Mouse (Mus musculus) spleen, adult 2 months (tissue): ENCODE measurements around the gene Magi1. TPM values are rescaled to one million over a fixed set of nuclear protein-coding genes. Genes with fewer than 3 reads are reported as not detected.

Experiments used
- DNase-seq, 2 experiments: peaks; one replicate each; pipeline versions ENCODE4 v3.0.0 to v3.0.0-alpha.2; 2012 to 2021; ENCODE audit warnings: low spot score in 2 of 2, low read depth in 1 of 2
- H3K27ac ChIP-seq: fragments of 200-500 bp; 2 replicates; pipeline ENCODE4 v1.5.1; 2012; ENCODE audit warnings: low read length, inconsistent platforms; ENCODE audit not compliant: insufficient read depth
- H3K27me3 ChIP-seq: fragments of 200-500 bp; 2 replicates; pipeline ENCODE4 v1.6.1; 2012; ENCODE audit warnings: mild to moderate bottlenecking, moderate library complexity, low read length, inconsistent platforms; ENCODE audit not compliant: control insufficient read depth, insufficient read depth
- H3K36me3 ChIP-seq: fragments of 200-500 bp; 2 replicates; pipeline ENCODE4 v1.6.1; 2012; ENCODE audit warnings: mild to moderate bottlenecking, low read length, inconsistent platforms; ENCODE audit not compliant: control insufficient read depth, insufficient read depth
- H3K4me1 ChIP-seq: fragments of 200-500 bp; 2 replicates; pipeline ENCODE4 v1.6.1; 2011; ENCODE audit warnings: inconsistent platforms; ENCODE audit not compliant: control insufficient read depth, insufficient read depth, insufficient read length
- H3K4me3 ChIP-seq: fragments of 200-500 bp; 2 replicates; pipeline ENCODE4 v1.5.1; 2011; ENCODE audit warnings: mild to moderate bottlenecking, inconsistent platforms; ENCODE audit not compliant: insufficient read depth, insufficient read length; ENCODE audit errors: extremely low read depth
- CTCF ChIP-seq: fragments of 200-500 bp; IDR thresholded peaks from 2 replicates; pipeline ENCODE4 v1.5.1; 2011; ENCODE audit warnings: mild to moderate bottlenecking, inconsistent platforms; ENCODE audit not compliant: insufficient read depth, insufficient read length, insufficient replicate concordance; ENCODE audit errors: extremely low read depth
- POLR2A ChIP-seq: fragments of 200-500 bp; IDR thresholded peaks from 2 replicates; pipeline ENCODE4 v1.6.1; 2011; ENCODE audit warnings: low read depth, low read length, inconsistent platforms
- WGBS: fragments of 180-500 bp; shearing (Covaris S2); methylation state at CpG from one replicate; pipeline ENCODE4 v1.1.7; 2018; 5-methylcytosine and 5-hydroxymethylcytosine counted together
- polyA plus RNA-seq: library from polyadenylated mRNA; depleted of rRNA; stranded (reverse); fragments of >200 nt; gene quantifications from 2 replicates; pipeline ENCODE4 v1.2.3, GENCODE M21; 2012

The Magi1 gene
- polyA plus RNA-seq, 1 experiment: 1.6 TPM

DNA sequence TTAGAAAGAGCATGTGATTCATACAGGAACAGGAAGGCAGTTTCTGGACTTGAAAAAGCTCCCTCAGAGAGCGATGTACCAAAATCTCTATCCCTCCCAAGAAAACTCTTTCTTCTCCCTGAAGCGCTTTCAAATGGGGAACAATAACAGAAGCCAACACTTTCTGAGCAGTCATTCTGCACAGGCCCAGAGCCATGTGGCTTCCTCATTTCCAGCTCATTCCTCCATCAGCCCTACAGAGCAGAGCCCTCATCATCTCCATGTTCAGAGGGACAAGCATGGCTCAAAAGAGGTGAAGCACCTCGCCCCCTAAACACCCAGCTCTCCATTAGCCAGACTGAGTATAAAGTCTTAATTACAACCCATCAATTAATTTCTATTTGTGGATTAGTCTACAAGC lies 9.8 kb downstream of the Magi1 start:
- no peak for DNase-seq
- no peak overlapping the region for H3K4me3 ChIP-seq
- WGBS: 76% methylated on average over 3 of the region's 3 CpGs
- H3K4me1 ChIP-seq: no peaks in the 10 kb centered on the region
- TF ChIP-seq POLR2A: no peak
- no peak for TF ChIP-seq CTCF
- no peak overlapping the region for H3K27ac ChIP-seq
- H3K36me3 ChIP-seq: no peaks in the 10 kb centered on the region
- H3K27me3 ChIP-seq: no peaks in the 10 kb centered on the region

DNA sequence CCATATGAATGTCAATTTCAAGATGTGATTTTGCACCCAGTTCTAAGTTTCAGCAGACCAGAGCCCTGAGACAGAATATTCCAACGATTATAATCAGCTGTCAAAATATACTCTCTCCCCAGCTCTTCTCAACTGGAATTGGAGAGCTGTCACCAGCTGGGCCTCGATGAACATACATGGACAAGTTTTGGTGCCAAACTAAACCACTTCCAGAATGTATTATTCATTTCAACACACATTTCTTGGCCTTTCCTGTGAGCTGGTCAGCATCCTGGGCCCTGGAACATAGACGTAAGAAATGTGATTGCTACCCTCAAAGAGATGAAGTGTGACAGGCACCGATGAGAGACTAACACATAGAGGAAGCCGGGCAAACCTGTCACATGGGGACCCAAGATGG lies 13.7 kb downstream of the Magi1 start:
- TF ChIP-seq CTCF: no peak
- TF ChIP-seq POLR2A: no peak
- H3K27ac ChIP-seq: no peak overlapping the region
- DNase-seq: no peak
- no peaks in the 10 kb centered on the region for H3K27me3 ChIP-seq
- WGBS: 86% methylated on average over 5 of the region's 5 CpGs
- no peak overlapping the region for H3K4me3 ChIP-seq
- H3K36me3 ChIP-seq: no peaks in the 10 kb centered on the region
- no peaks in the 10 kb centered on the region for H3K4me1 ChIP-seq

DNA sequence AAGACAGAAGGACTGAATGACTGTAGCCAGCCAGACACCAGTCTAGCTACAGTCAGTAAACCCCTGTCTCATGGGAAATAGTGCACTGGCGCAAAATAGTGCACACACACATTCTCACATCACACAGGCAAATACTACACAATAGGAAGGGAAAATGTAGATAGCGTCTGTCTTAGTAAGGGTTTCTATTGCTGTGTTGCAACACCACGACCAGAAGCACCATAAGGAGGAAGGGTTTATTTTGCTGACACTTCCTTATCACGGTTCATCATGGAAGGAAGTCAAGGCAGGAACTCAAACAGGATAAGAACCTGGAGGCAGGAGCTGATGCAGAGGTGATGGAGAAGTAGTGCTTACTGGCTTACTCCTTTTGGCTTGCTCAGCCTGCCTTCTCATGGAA lies 14.5 kb downstream of the Magi1 start:
- no peak for TF ChIP-seq POLR2A
- no peak for TF ChIP-seq CTCF
- no peaks in the 10 kb centered on the region for H3K27me3 ChIP-seq
- no peak overlapping the region for H3K27ac ChIP-seq
- H3K4me1 ChIP-seq: no peaks in the 10 kb centered on the region
- H3K36me3 ChIP-seq: no peaks in the 10 kb centered on the region
- no peak for DNase-seq
- 64% methylated on average over 4 of the region's 4 CpGs for WGBS
- H3K4me3 ChIP-seq: no peak overlapping the region

- no peak overlapping the region for H3K27ac ChIP-seq
- 81% methylated on average over 3 of the region's 3 CpGs for WGBS
- no peaks in the 10 kb centered on the region for H3K4me1 ChIP-seq
- H3K27me3 ChIP-seq: no peaks in the 10 kb centered on the region
- TF ChIP-seq POLR2A (no peak), CTCF (no peak)
- no peak overlapping the region for H3K4me3 ChIP-seq
- no peaks in the 10 kb centered on the region for H3K36me3 ChIP-seq
- DNase-seq: no peak
Measured at GRCm38 (mm10) chr6:94265244-94265935, 18.3 kb downstream of the Magi1 start.

DNA sequence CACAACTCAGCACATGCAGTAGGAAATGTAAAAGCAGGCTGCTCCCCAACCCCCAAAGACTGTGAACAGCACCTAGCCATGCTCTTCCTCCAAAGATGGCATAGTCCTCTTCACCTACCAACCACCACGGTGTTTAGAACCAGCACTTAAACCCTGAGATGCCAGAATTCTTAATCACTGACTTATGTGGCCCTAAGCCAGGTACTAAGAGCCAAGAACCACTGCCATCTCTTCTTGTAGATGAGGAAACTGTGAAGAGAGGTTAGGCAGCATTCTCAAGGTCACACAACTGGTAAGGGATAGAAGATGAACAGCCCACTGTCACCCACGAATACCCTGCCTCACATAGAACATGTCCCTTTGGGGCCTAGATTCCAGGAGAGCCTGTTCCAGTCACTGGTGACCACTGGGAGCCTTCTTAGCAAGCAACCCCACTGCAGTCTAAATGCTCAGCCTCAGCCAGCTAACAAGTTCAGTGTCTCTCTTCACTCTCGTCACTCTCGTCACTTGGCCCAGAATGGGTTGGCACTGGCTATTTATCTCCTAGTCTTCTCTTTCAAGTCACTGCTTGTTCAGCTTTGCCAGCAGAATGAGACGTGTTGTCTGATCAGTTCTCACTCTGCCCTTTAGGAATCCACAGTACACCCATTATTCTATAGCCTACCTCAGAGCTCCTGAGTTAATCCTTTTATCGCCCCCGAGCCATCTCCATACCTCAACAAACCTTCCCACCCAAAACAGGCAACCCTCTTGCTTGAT lies 19.4 kb downstream of the Magi1 start:
- Histone ChIP-seq H3K36me3 (no peaks in the 10 kb centered on the region), H3K27me3 (no peaks in the 10 kb centered on the region), H3K27ac (no peak overlapping the region), H3K4me3 (no peak overlapping the region), H3K4me1 (no peaks in the 10 kb centered on the region)
- TF ChIP-seq POLR2A: no peak
- TF ChIP-seq CTCF: no peak
- 87% methylated on average over 7 of the region's 7 CpGs for WGBS
- no peak for DNase-seq

DNA sequence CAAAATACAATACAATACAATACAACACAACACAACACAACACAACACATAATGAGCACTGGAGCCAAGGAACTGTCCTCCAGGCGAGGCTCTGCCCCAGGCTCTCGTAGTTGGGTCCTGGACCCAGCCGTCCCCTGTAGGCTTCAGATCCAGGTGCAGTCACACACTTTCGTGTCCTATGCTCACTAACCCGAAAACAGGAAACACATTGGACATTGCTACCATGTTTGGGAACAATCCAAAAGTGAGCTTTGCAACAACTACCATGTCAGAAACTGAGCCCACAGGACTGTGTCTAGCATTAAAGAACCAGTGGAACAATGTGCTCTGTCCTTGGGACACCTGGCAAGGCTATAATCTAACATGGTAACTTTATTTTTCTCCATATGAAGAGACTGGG lies 22.9 kb downstream of the Magi1 start:
- H3K4me1 ChIP-seq: no peaks in the 10 kb centered on the region
- 61% methylated on average over 5 of the region's 5 CpGs for WGBS
- no peak for TF ChIP-seq POLR2A
- TF ChIP-seq CTCF: no peak
- H3K4me3 ChIP-seq: no peak overlapping the region
- H3K27me3 ChIP-seq: no peaks in the 10 kb centered on the region
- no peak for DNase-seq
- no peak overlapping the region for H3K27ac ChIP-seq
- no peaks in the 10 kb centered on the region for H3K36me3 ChIP-seq

GRCm38 (mm10) chr6:94259981-94260380 lies 23.7 kb downstream of the Magi1 start:
- no peaks in the 10 kb centered on the region for H3K27me3 ChIP-seq
- H3K4me3 ChIP-seq: no peak overlapping the region
- H3K4me1 ChIP-seq: no peaks in the 10 kb centered on the region
- 92% methylated on average over 2 of the region's 2 CpGs for WGBS
- TF ChIP-seq POLR2A (no peak), CTCF (no peak)
- H3K27ac ChIP-seq: no peak overlapping the region
- H3K36me3 ChIP-seq: no peaks in the 10 kb centered on the region
- no peak for DNase-seq
